Mouse (Mus musculus) forebrain, embryonic 10.5 days (tissue): ENCODE measurements around the gene Paqr5. TPM values are rescaled to one million over a fixed set of nuclear protein-coding genes. Genes with fewer than 3 reads are reported as not detected.

Experiments
- DNase-seq: peaks from one replicate; pipeline ENCODE4 v3.0.0-alpha.2; 2017; ENCODE audit warnings: low spot score; ENCODE audit errors: extremely low spot score
- H3K27ac ChIP-seq: fragments of 300-500 bp; sonication (generic); 2 replicates; pipeline ENCODE4 v1.5.1; 2016; ENCODE audit warnings: mild to moderate bottlenecking
- H3K27me3 ChIP-seq: fragments of 300-500 bp; sonication (generic); 2 replicates; pipeline ENCODE4 v1.6.1; 2016; ENCODE audit warnings: mild to moderate bottlenecking; ENCODE audit not compliant: poor library complexity, severe bottlenecking
- H3K36me3 ChIP-seq: fragments of 300-500 bp; sonication (generic); replicated peaks from 2 replicates; pipeline ENCODE4 v1.6.1; 2016; ENCODE audit warnings: mild to moderate bottlenecking, moderate library complexity
- H3K4me1 ChIP-seq: fragments of 300-500 bp; sonication (generic); 2 replicates; pipeline ENCODE4 v1.6.1; 2016
- H3K4me3 ChIP-seq: fragments of 300-500 bp; sonication (generic); 2 replicates; pipeline ENCODE4 v1.5.1; 2016; ENCODE audit warnings: mild to moderate bottlenecking, moderate library complexity
- H3K9me3 ChIP-seq: fragments of 300-500 bp; sonication (generic); 2 replicates; pipeline ENCODE4 v1.6.1; 2016; ENCODE audit warnings: mild to moderate bottlenecking, moderate library complexity
- WGBS: fragments of 180-500 bp; shearing (Covaris S2); methylation state at CpG from one replicate; pipeline ENCODE4 v1.1.7; 2016; 5-methylcytosine and 5-hydroxymethylcytosine counted together
- polyA plus RNA-seq: library from polyadenylated mRNA; unstranded; fragments of >200 nt; fragmentation: Nextera tagmentation; extraction: Ambion mirVana; gene quantifications from 2 replicates; pipeline ENCODE4 v1.2.1, GENCODE M21; 2016

Paqr5 gene
- polyA plus RNA-seq, 1 experiment from 2014 or later: 0.58 TPM

DNA sequence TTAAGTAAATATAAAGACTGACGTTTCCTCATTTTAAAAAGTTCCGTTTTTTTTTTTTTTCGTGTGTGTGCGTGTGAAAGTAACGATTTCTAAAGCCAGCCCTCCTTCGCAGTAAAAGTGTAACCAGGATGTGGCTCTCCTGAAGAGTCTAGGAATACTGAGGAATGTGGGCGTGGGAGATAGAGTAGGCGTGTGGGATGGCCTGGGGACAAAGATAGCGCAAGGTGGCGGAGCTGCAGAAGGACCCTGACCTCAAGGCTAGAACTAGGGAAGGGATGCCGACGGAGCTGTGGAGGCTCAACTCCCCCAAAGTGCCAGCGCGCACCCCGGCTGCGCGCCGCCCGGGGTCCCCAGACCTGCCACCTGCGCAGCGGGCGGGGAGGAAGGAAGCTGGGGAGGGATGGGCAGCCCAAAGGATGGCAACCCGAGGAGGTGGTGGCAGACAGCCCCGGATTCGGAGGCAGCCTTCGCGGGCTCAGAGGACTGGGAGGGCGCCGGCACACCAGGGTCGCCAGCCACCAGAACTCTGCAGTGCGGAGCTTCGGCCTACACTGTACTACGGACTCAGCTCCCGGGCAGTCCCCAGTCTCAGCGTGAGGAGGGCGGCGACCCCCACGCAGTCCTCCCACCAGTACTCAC is 80.6 kb downstream of the Paqr5 start:
- Histone ChIP-seq H3K9me3 (no peaks in the 10 kb centered on the region), H3K27ac (peak overlapping the region; percentile 97), H3K4me1 (peaks cover 34% of the 10 kb centered on the region), H3K36me3 (peaks cover 46% of the 10 kb centered on the region), H3K4me3 (peak overlapping the region; percentile 99), H3K27me3 (no peaks in the 10 kb centered on the region)
- no peak for DNase-seq
- 0% methylated on average over 38 of the region's 38 CpGs for WGBS

DNA sequence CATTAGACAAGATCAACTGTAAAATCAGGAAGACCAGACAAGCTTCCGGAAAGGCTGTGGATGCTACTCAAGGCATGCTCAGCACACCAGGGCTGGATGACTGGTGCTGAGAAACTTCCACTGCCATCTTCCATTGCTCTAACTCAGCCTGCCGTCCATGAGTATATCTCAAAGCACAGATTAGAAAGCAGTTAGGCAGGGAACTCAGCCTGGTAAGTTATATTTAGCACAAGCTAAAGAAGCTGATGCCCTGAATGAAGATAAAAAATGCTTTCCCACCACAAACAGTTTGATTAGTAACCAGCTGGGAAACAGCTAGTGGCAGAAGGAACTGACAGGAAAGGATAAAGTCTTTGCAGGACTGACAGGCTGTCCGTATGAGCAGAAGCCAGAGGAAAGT is 85.6 kb downstream of the Paqr5 start:
- Histone ChIP-seq H3K27me3 (no peaks in the 10 kb centered on the region), H3K4me1 (peaks cover 13% of the 10 kb centered on the region), H3K4me3 (no peak overlapping the region), H3K27ac (no peak overlapping the region), H3K9me3 (no peaks in the 10 kb centered on the region), H3K36me3 (peaks cover 90% of the 10 kb centered on the region)
- 94% methylated on average over 3 of the region's 3 CpGs for WGBS
- no peak for DNase-seq

DNA sequence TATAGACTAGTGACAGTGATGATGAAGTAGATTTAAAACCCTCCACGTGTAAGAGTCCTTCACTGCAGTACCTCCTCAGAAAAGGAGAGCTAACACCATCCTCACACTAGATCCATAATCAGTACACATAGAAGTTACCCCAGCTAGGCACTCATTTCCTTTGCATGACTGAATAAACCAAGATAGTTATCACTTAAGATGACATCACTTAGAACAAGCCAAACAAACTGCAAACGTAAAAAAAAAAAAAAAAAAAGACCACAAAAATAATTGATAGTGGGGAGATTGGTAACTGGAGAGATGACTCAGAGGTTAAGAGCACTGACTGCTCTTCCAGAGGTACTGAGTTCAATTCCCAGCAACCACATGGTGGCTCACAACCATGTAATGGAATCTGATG is 93.3 kb downstream of the Paqr5 start:
- Histone ChIP-seq H3K36me3 (peaks cover 100% of the 10 kb centered on the region), H3K9me3 (no peaks in the 10 kb centered on the region), H3K4me1 (no peaks in the 10 kb centered on the region), H3K4me3 (no peak overlapping the region), H3K27me3 (no peaks in the 10 kb centered on the region), H3K27ac (no peak overlapping the region)
- 96% methylated on average over 2 of the region's 2 CpGs for WGBS
- DNase-seq: no peak

DNA sequence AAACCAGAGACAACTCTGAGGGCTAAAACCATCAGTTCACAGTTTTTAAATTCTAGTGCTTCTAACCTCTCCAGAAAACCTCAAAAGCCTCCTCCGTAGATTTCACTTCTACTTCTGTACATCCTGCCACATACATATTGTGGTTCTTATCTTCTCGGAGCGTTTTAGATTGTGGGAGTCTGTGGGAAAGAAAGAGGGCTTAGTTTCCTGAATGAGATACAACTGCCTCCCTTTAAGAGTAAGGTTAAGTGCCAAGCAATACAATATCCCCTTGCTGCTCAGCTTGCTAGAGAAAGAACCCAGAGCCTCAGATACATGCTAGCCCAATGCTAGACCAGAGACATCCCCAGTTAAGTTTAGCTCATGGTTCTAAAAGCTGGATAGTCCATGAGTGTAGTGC is 94.6 kb downstream of the Paqr5 start:
- WGBS: 97% methylated on average over 3 of the region's 3 CpGs
- H3K9me3 ChIP-seq: no peaks in the 10 kb centered on the region
- no peaks in the 10 kb centered on the region for H3K4me1 ChIP-seq
- peaks cover 100% of the 10 kb centered on the region for H3K36me3 ChIP-seq
- H3K27ac ChIP-seq: no peak overlapping the region
- H3K27me3 ChIP-seq: no peaks in the 10 kb centered on the region
- no peak for DNase-seq
- no peak overlapping the region for H3K4me3 ChIP-seq

DNA sequence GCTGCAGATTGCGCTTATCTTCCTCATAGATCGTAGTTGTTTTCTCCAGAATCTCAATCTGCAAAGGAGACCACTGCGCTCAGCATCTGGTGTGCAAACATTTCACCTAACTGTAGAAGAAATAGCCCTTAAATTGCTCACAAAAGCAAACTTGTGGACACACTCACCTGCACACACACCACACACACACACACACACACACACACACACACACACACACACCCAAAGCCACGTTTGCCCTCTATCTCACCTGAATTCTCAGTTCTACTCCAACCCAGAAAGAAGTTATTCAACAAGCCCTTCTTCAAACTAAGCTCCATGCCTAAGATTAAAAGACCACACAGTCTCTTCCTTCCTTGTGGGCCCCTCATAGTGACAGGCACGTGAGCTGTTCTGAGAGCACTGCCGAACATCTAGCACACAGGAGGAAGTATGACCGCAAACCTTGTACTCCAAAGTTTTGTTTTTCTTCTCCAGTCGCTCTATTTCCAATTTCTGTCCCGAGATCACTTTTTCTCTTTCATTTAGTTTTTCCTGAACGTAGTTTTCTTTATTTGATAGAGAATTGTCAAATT is 101.5 kb downstream of the Paqr5 start:
- Histone ChIP-seq H3K27ac (no peak overlapping the region), H3K9me3 (no peaks in the 10 kb centered on the region), H3K36me3 (peaks cover 100% of the 10 kb centered on the region), H3K27me3 (no peaks in the 10 kb centered on the region), H3K4me3 (no peak overlapping the region), H3K4me1 (no peaks in the 10 kb centered on the region)
- DNase-seq: no peak
- 93% methylated on average over 10 of the region's 10 CpGs for WGBS

DNA sequence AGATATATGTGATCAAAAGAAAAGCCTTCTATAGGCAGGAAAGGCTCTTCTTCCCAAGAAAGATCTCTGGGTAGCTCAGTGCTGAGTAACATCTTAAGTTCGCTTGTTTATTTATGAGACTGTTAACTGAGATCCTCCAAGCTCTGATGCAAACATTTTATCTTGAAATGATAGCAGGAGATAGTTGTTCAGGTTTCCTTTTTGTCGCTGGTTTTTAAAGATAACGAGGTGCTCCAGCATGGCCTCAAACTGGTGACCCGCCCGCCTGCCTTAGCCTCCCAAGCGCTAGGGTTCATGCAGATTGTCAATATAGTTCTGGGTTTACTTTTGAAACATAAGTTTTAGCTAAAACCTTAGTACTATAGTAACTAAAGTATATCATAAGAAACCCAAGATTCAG is 106.3 kb downstream of the Paqr5 start:
- Histone ChIP-seq H3K4me1 (peaks cover 3% of the 10 kb centered on the region), H3K9me3 (no peaks in the 10 kb centered on the region), H3K36me3 (peaks cover 94% of the 10 kb centered on the region), H3K27me3 (no peaks in the 10 kb centered on the region), H3K27ac (no peak overlapping the region), H3K4me3 (no peak overlapping the region)
- 93% methylated on average over 6 of the region's 6 CpGs for WGBS
- DNase-seq: no peak

DNA sequence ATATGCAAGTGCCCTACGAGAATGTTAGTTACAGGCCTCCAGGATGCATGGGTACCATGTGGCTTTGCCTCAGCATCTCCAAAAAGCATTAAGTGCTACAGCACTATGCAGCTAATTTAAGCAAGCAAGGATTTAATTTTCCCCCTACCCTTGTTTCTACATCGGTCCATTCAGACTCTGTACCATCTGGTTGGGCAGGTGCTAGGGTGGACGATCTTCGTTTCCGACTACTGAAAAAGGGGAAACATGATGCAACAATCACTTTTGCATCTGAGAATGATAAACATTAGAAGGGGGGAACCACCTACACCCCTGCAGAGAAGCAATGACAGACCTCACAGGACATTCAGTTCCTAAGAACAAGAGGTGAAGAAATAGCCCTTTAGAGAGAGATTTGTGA is 107.2 kb downstream of the Paqr5 start:
- H3K4me1 ChIP-seq: peaks cover 9% of the 10 kb centered on the region
- H3K27ac ChIP-seq: no peak overlapping the region
- DNase-seq: no peak
- no peaks in the 10 kb centered on the region for H3K9me3 ChIP-seq
- peaks cover 86% of the 10 kb centered on the region for H3K36me3 ChIP-seq
- WGBS: 94% methylated on average over 5 of the region's 5 CpGs
- H3K4me3 ChIP-seq: no peak overlapping the region
- H3K27me3 ChIP-seq: no peaks in the 10 kb centered on the region

DNA sequence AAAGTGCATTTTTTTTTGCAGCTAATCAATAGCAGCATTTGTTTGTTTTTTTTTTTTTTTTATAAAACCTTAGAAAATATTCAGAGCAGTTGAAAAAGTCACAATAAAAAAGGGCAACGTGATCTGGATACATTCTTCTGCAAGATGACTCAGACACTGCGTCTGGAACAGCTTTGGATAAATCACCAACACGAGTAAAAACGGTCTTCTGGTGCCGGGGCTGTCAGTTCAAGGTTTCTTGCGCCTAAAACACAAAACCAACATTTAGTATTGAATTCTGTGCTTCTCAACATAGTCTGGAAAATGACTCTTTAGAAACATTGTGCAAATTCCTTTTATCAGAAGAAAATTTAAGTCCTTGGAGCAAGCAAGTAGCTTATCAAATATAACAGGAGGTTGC is 109.2 kb downstream of the Paqr5 start:
- DNase-seq: no peak
- Histone ChIP-seq H3K27me3 (no peaks in the 10 kb centered on the region), H3K9me3 (no peaks in the 10 kb centered on the region), H3K36me3 (peaks cover 78% of the 10 kb centered on the region), H3K4me3 (no peak overlapping the region), H3K27ac (no peak overlapping the region), H3K4me1 (peaks cover 23% of the 10 kb centered on the region)
- 97% methylated on average over 6 of the region's 6 CpGs for WGBS

DNA sequence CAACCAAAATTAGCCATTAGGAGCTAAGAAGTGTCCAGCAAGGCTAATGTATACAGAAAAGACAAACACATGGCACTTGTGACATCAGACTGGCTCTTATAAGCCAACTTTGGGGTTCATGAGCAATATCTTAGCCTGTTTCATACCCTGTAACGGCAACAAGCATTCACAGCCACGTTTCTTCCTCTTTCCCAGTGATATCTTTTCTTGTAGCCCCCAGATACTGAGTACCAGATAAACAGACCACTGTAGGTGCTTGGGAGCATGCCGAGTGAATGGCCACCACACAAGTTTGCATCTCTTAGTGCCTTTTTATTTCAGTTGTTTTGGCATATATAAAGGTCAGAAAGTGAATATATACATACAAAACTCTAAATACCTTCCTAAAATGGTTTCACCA is 109.7 kb downstream of the Paqr5 start:
- Histone ChIP-seq H3K4me3 (no peak overlapping the region), H3K9me3 (no peaks in the 10 kb centered on the region), H3K27me3 (no peaks in the 10 kb centered on the region), H3K36me3 (peaks cover 78% of the 10 kb centered on the region), H3K27ac (no peak overlapping the region), H3K4me1 (peaks cover 26% of the 10 kb centered on the region)
- 90% methylated on average over 3 of the region's 3 CpGs for whole genome bisulfite sequencing
- no peak for DNase-seq

DNA sequence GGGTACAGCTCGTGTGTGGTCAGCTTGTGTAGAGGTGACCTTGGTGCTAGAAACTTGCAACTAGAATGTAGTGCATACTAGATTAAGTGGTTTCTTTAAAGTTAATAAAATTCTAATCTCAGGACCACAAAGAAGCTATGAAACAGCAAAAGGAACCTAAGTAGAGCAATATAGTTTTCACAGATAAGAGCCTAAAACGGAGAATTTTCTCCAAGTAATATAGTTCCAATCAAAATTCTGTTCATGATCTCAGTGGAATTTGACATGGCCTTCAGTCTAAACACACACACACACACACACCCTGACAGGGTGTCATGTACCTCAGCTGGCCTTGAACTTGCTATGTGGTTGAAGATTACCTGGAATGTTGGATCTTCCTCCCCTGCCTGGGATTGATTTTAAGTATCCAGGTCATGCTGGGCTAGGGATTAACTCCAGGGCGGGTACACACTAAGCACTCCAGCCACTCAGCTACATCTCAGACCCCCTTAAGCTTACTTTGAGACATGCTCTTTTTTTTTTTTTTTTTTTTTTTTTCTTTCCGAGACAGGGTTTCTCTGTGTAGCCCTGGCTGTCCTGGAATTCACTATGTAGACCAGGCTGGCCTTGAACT is 111.2 kb downstream of the Paqr5 start:
- Histone ChIP-seq H3K9me3 (no peaks in the 10 kb centered on the region), H3K36me3 (peaks cover 78% of the 10 kb centered on the region), H3K4me1 (peaks cover 33% of the 10 kb centered on the region), H3K4me3 (peak overlapping the region; percentile 96), H3K27me3 (no peaks in the 10 kb centered on the region), H3K27ac (peak overlapping the region; percentile 93; the same call in 1 of the 2 replicates)
- WGBS: 51% methylated on average over 4 of the region's 4 CpGs
- no peak for DNase-seq

DNA sequence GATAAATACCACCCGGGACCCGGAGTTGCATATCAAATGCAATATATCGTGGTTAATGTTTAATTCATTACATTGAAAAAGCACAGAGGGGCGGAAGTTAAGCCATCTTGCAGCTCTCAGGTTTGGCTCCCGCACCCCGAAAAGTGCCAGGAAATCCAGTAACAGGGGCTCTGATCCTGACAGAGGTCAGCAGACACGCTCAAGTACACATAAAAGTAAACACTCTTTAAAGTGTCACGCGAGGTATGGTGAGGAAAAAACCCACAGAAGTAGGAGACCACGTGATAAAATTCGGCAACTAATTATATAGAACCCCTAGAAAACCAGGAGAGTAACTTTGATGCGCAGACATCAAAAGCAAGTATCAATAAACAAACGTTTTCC is 111.7 kb downstream of the Paqr5 start:
- Histone ChIP-seq H3K4me3 (peak overlapping the region; percentile 96), H3K36me3 (peaks cover 75% of the 10 kb centered on the region), H3K9me3 (no peaks in the 10 kb centered on the region), H3K27ac (peak overlapping the region; percentile 93), H3K4me1 (peaks cover 33% of the 10 kb centered on the region), H3K27me3 (no peaks in the 10 kb centered on the region)
- WGBS: 5% methylated on average over 13 of the region's 13 CpGs
- DNase-seq: no peak

DNA sequence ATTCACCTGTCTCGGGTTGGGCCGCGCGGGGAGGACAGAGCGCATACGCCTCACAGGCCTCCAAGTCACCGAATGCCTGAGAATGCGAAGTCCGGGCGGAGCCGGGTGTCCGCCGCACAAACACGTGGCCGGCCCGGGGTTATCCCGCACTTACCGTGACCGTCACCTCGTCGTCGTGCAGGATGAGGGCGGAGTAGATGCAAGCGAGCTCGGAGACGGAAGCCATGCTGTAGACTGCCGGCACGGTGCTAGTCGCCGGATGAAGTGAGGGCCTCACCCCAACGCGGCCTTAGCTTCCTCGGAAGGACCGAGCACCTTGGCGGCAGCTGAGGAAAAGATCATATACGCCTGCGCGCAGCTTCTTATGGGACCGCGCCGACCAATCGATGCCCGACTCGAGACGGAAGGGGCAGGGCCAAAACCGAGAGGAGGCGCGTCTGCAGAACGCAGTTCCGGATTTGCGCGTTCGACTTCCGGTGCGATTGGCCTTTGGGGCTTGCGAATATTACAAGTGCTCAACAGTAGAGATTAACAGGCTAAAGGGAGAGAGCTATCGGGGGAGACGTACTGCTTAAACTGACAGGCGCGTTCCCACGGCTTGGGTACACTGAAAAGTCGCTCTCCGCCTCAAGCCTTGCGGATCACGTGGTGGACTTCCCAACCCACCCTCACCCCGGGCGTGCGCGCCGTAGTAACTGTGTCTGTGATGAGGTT is 112.3 kb downstream of the Paqr5 start, which contains the start of gene Rplp1:
Gene Rplp1, minus strand, starts transcription at position 340 of the 714 bp plus-strand sequence.
- Histone ChIP-seq H3K27ac (peak within 1 kb of the TSS; percentile 93), H3K27me3 (no peaks in the 10 kb centered on the region), H3K36me3 (peaks cover 75% of the 10 kb centered on the region), H3K4me1 (peaks cover 33% of the 10 kb centered on the region), H3K9me3 (no peaks in the 10 kb centered on the region), H3K4me3 (peak within 1 kb of the TSS; percentile 96)
- DNase-seq: peak; percentile 96
- under 1% methylated on average over 70 of the region's 70 CpGs for WGBS
